Mouse (Mus musculus) cerebellum, adult 8-10 months (tissue): ENCODE data around the gene Sgms2.

Experiments used
- DNase-seq: peaks from one replicate; pipeline ENCODE4 v3.0.0; 2022

Gene Sgms2

GRCm38 (mm10) chr3:131483650-131484049 lies 7.6 kb downstream of the Sgms2 start:
- DNase-seq: no peak

- DNase-seq: no peak
Measured at GRCm38 (mm10) chr3:131481976-131482712, 9.1 kb downstream of the Sgms2 start.

GRCm38 (mm10) chr3:131480659-131481058 lies 10.6 kb downstream of the Sgms2 start:
- DNase-seq: no peak

GRCm38 (mm10) chr3:131479415-131479814 lies 11.8 kb downstream of the Sgms2 start:
- no peak for DNase-seq

- DNase-seq: no peak
Measured at GRCm38 (mm10) chr3:131476002-131476401, 15.2 kb downstream of the Sgms2 start.

DNA sequence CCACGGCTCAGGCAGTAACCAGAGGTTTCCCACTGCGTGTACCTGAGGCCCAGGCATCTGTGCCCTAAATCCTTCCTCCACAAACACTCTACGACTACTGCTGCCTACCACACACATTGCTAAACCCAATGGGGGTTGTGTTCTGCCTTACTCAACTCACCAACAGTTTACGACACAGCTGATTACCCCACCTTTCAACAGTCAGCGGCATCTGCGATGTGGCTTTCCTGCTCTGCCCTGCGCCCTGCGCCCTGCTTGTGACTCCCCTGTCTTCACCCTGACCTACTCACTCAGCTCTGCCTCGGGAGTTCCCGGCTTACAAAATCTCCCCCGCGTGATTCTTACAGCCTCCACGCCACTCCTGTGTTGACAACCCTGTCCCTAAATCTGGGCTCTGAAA lies 16.7 kb downstream of the Sgms2 start:
- DNase-seq: no peak

- no peak for DNase-seq
Measured at GRCm38 (mm10) chr3:131473496-131473895, 17.7 kb downstream of the Sgms2 start.

GRCm38 (mm10) chr3:131471836-131472235 lies 19.4 kb downstream of the Sgms2 start:
- no peak for DNase-seq

- DNase-seq: no peak
Measured at GRCm38 (mm10) chr3:131471435-131471834, 19.8 kb downstream of the Sgms2 start.

DNA sequence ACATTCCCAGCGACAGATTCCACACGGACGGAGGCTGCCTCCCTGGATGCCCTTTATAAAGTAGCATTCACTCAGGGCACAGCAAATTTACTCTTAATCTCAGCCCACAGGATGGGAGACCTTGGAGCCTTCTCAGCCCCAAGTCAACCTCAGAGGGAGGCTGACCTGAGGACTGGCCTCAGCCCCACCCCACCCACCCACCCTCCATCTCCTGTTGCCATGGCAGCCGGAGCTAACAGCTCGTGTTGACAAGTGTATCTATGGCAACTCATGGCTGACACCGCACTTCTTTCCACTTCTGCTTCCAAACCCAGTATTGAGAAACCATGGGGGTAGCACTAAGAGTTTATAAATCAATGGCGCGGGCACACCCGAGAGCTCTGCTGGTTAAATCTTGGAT lies 20.4 kb downstream of the Sgms2 start:
- DNase-seq: no peak

DNA sequence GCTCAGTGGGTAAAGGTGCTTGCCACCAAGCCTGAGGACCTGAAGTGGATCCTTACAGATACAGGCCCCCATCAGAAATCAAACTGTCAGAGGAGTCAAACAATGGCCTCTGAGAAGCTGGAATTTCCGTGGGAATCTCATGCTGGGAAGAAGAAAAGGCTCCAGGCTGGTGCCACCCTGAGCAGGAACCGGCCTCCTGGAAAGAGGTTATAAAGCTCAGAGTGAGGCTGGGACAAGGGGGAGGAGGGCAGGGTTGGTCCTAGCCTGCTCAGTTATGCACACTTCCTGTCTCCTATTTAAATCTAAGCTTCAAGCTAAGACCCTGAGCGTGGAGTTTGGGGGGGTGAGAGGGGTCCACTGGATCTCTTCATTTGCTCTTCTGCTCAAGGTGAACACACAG lies 21.6 kb downstream of the Sgms2 start:
- no peak for DNase-seq

- DNase-seq: no peak
Measured at GRCm38 (mm10) chr3:131466371-131466770, 24.8 kb downstream of the Sgms2 start.

GRCm38 (mm10) chr3:131465536-131466260 lies 25.5 kb downstream of the Sgms2 start:
- DNase-seq: no peak

GRCm38 (mm10) chr3:131372996-131373395 lies 118.2 kb downstream of the Sgms2 start:
- DNase-seq: no peak

GRCm38 (mm10) chr3:131368678-131369077 lies 122.5 kb downstream of the Sgms2 start:
- DNase-seq: no peak

GRCm38 (mm10) chr3:131367452-131367851 lies 123.8 kb downstream of the Sgms2 start:
- DNase-seq: no peak

- no peak for DNase-seq
Measured at GRCm38 (mm10) chr3:131364632-131365446, 126.4 kb downstream of the Sgms2 start.

DNA sequence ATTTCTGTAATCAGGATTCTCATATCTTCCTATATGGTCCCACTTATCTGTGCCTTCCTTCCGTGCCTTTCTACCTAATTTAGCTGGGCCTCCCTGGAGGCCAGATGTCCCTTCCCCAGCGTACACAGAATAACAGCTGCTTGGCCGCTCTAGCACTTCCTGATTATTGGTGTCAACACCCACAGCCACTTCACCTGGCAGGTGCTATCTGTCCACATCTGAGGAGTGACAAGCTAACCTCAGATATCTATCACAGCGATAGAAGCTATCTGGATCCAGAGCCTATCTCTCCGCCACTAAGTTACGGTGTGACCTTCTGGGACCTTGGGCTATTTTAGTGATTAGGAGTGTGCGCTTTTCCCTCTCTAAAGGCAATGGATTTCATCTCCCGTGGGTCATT lies 127.0 kb downstream of the Sgms2 start:
- DNase-seq: no peak

GRCm38 (mm10) chr3:131363602-131364001 lies 127.6 kb downstream of the Sgms2 start:
- no peak for DNase-seq

DNA sequence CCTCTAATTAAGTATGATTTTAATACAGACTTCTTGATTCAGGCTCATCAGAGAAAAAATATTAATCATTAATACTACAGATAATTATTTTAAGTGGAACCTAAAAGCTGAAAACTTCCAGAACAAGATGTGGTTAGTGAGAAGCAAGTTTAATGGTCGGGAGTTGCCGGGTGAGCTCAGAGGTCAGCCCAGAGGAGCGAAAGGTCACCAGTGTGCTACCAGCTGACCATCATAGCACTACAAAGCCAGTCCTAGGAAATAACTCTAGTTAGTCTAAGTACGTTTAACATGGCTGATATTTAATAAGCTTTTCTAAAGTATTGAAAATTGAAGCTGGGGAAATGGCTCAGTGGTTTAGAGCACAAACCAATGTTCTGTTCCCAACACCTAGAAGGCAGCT lies 129.3 kb downstream of the Sgms2 start:
- no peak for DNase-seq

DNA sequence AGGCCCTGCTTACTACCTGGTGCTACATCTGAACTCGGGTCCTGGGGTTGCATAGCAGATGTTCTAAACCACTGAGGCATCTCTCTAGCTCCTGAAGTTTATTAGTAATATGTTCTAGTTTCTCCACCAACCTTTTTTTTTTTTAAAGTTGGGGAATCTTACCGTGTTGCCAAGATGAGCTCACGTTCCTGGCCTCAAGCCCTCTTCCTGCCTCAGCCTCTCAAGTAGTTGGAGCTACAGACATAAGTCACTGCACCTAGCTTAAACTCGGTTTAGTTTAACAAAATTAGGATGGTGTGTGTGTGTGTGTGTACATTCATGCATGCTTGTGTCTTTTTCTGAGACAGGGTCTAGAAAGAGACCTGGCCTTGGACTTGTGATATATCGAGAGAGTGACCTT lies 132.2 kb downstream of the Sgms2 start:
- no peak for DNase-seq

- DNase-seq: no peak
Measured at GRCm38 (mm10) chr3:131358205-131358604, 133.0 kb downstream of the Sgms2 start.

DNA sequence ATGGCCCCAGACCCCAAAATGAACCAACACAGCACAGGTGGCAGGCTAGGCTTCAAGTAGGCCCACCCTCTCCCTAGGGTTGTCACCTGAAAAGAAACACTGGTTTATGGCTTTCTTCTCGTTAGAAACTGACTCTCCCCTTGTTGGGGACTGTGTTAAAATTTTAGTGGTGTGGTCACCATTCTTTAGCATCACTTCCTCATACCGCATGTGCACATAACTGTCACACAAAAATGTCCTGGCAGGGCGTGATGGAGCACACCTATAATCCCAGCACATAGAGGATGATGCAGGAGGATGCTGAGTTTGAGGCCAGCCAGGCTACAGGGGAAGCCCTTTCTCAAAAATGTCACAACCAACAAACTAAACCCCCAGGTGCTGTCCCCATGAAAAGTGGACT lies 133.6 kb downstream of the Sgms2 start:
- DNase-seq: no peak

GRCm38 (mm10) chr3:131356026-131356425 lies 135.2 kb downstream of the Sgms2 start:
- no peak for DNase-seq
